Mouse (Mus musculus): Measurements from ENCODE around the gene Ppp3ca. TPM values are rescaled to one million over a fixed set of nuclear protein-coding genes. Genes with fewer than 3 reads are reported as not detected.

Ppp3ca gene
- polyA plus RNA-seq, 1 experiment from 2014 or later, result 44.8 TPM

GRCm38 (mm10) chr3:136986096-136986881 is 316.4 kb downstream of the Ppp3ca start:
- 62% methylated on average over 3 of the region's 3 CpGs for WGBS
- Histone ChIP-seq H3K4me2 (ENCODE audit: low read depth, low read length) (no peak overlapping the region), H3K4me3 (ENCODE audit: low read length) (no peak overlapping the region), H3K4me1 (ENCODE audit: control insufficient read depth, insufficient read depth, low read length) (no peaks in the 10 kb centered on the region), H3K9me3 (replicated peaks; ENCODE audit: control insufficient read depth, low read length) (no peaks in the 10 kb centered on the region), H3K27me3 (ENCODE audit: control insufficient read depth, insufficient read depth, low read length) (no peaks in the 10 kb centered on the region), H3K27ac (ENCODE audit: low read length) (no peak overlapping the region), H3K36me3 (ENCODE audit: control insufficient read depth, insufficient read depth) (no peaks in the 10 kb centered on the region), H3K9ac (ENCODE audit: low read length) (no peak overlapping the region)
- ATAC-seq (replicated peaks; ENCODE audit: extremely low read depth, insufficient read depth, low FRiP score), result no peak

Small RNA genes lying within 50 kb of the gene (microRNA-seq; reads per million reads assigned to microRNA genes)
- not detected for gene Gm44327
